Mouse (Mus musculus): Measurements from ENCODE around the gene Ints3. TPM values are rescaled to one million over a fixed set of nuclear protein-coding genes. Genes with fewer than 3 reads are reported as not detected.
"Not testable (repeated sequence)": the region's sequence is repeated elsewhere in the genome, so short reads cannot be mapped to it uniquely, and the experiment has no call there.

Gene Ints3
- polyA plus RNA-seq, 1 experiment from 2014 or later, result 35.2 TPM

DNA sequence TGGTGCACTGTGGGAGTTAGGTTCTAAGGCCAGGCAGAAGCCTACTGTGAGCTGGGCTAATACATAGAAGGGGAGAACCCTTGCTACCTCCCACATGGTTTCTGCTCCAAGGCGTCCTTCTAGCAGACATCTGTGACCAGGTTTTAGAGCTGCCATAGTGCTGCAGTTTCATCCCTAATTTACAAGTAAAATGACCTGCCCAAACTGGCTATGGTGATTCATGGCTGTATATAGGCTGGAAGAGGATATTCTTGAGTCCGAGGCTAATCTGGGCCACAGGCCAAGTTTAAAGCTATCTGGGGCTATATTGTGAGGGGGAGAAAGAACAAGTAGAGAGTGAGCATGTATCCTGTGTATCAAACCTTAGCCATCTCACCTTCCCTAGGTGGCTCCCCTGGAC, 64.4 kb downstream of the Ints3 start:
- no peak for ATAC-seq (replicated peaks; ENCODE audit: low FRiP score)
- Histone ChIP-seq H3K9me3 (ENCODE audit: control insufficient read depth, low read length) (no peaks in the 10 kb centered on the region), H3K4me3 (ENCODE audit: low read depth, low read length) (no peak overlapping the region), H3K36me3 (ENCODE audit: control insufficient read depth, insufficient read depth, low read length) (no peaks in the 10 kb centered on the region), H3K4me2 (no peak overlapping the region), H3K4me1 (replicated peaks; ENCODE audit: control insufficient read depth, insufficient read depth, low read length) (no peaks in the 10 kb centered on the region; the same call in 1 of the 2 replicates), H3K9ac (ENCODE audit: low read depth, low read length) (no peak overlapping the region), H3K27me3 (replicated peaks; ENCODE audit: control insufficient read depth, insufficient read depth, low read length) (no peaks in the 10 kb centered on the region), H3K27ac (ENCODE audit: low read depth, low read length) (no peak overlapping the region)
- 57% methylated on average over 2 of the region's 2 CpGs for WGBS
- DNase-seq (ENCODE audit: low spot score), result no peak

GRCm38 (mm10) chr3:90367001-90367632, 66.3 kb downstream of the Ints3 start:
- Histone ChIP-seq H3K4me1 (replicated peaks; ENCODE audit: control insufficient read depth, insufficient read depth, low read length) (no peaks in the 10 kb centered on the region; the same call in 1 of the 2 replicates), H3K9ac (ENCODE audit: low read depth, low read length) (no peak overlapping the region), H3K9me3 (ENCODE audit: control insufficient read depth, low read length) (no peaks in the 10 kb centered on the region), H3K27me3 (replicated peaks; ENCODE audit: control insufficient read depth, insufficient read depth, low read length) (no peaks in the 10 kb centered on the region), H3K4me2 (no peak overlapping the region), H3K27ac (ENCODE audit: low read depth, low read length) (no peak overlapping the region), H3K4me3 (ENCODE audit: low read depth, low read length) (no peak overlapping the region), H3K36me3 (ENCODE audit: control insufficient read depth, insufficient read depth, low read length) (no peaks in the 10 kb centered on the region; the same call in 1 of the 2 replicates)
- ATAC-seq (replicated peaks; ENCODE audit: low FRiP score) (peak; percentile 43; the same call in 1 of the 2 replicates), DNase-seq (ENCODE audit: low spot score) (no peak)
- WGBS, result 77% methylated on average over 5 of the region's 5 CpGs

GRCm38 (mm10) chr3:90362346-90362745, 71.1 kb downstream of the Ints3 start:
- WGBS, result 80% methylated on average over 2 of the region's 2 CpGs
- DNase-seq (ENCODE audit: low spot score) (no peak), ATAC-seq (replicated peaks; ENCODE audit: low FRiP score) (no peak)
- H3K27me3 ChIP-seq (replicated peaks; ENCODE audit: control insufficient read depth, insufficient read depth, low read length), result no peaks in the 10 kb centered on the region
- H3K9ac ChIP-seq (ENCODE audit: low read depth, low read length), result no peak overlapping the region
- H3K4me1 ChIP-seq (replicated peaks; ENCODE audit: control insufficient read depth, insufficient read depth, low read length), result no peaks in the 10 kb centered on the region; the same call in 1 of the 2 replicates
- H3K27ac ChIP-seq (ENCODE audit: low read depth, low read length), result no peak overlapping the region
- peaks cover 3% of the 10 kb centered on the region; the same call in 1 of the 2 replicates for H3K36me3 ChIP-seq (ENCODE audit: control insufficient read depth, insufficient read depth, low read length)
- H3K9me3 ChIP-seq (ENCODE audit: control insufficient read depth, low read length), result no peaks in the 10 kb centered on the region
- no peak overlapping the region for H3K4me3 ChIP-seq (ENCODE audit: low read depth, low read length)
- no peak overlapping the region for H3K4me2 ChIP-seq

- ATAC-seq (replicated peaks; ENCODE audit: low FRiP score) (no peak), DNase-seq (ENCODE audit: low spot score) (no peak)
- Histone ChIP-seq H3K27ac (ENCODE audit: low read depth, low read length) (no peak overlapping the region), H3K9ac (ENCODE audit: low read depth, low read length) (no peak overlapping the region), H3K4me3 (ENCODE audit: low read depth, low read length) (no peak overlapping the region), H3K27me3 (replicated peaks; ENCODE audit: control insufficient read depth, insufficient read depth, low read length) (no peaks in the 10 kb centered on the region), H3K4me1 (replicated peaks; ENCODE audit: control insufficient read depth, insufficient read depth, low read length) (no peaks in the 10 kb centered on the region), H3K9me3 (ENCODE audit: control insufficient read depth, low read length) (no peaks in the 10 kb centered on the region), H3K36me3 (ENCODE audit: control insufficient read depth, insufficient read depth, low read length) (peaks cover 5% of the 10 kb centered on the region), H3K4me2 (no peak overlapping the region)
- 84% methylated on average over 4 of the region's 4 CpGs for WGBS
These were observed 71.9 kb downstream of the Ints3 start for GRCm38 (mm10) chr3:90361476-90361875.

DNA sequence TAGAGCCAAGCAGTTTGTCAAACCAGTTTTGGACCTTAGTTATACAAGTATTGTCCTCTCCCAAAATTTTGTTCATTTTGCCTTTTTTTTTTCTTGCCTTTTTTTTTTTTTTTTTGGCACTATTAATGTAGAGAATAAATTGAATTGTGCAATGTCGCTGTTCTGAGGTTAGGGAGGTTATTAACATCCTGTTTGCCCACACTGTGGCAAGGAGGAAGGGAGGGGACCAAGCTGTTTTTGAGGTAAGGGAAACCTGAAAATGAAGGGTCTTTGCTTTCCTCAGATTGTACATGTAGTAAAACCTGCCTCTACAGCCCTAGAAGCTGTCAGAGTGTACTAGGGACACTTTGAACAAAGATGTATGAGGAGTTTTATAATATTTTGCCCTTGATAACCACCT, 74.2 kb downstream of the Ints3 start:
- ATAC-seq (replicated peaks; ENCODE audit: low FRiP score), result no peak
- no peak overlapping the region for H3K27ac ChIP-seq (ENCODE audit: low read depth, low read length)
- no peak overlapping the region for H3K9ac ChIP-seq (ENCODE audit: low read depth, low read length)
- H3K36me3 ChIP-seq (ENCODE audit: control insufficient read depth, insufficient read depth, low read length), result peaks cover 20% of the 10 kb centered on the region
- no peak for DNase-seq (ENCODE audit: low spot score)
- no peak overlapping the region for H3K4me3 ChIP-seq (ENCODE audit: low read depth, low read length)
- WGBS, result 96% methylated on average over 1 of the region's 1 CpGs
- no peaks in the 10 kb centered on the region for H3K9me3 ChIP-seq (ENCODE audit: control insufficient read depth, low read length)
- H3K4me2 ChIP-seq, result no peak overlapping the region
- H3K27me3 ChIP-seq (replicated peaks; ENCODE audit: control insufficient read depth, insufficient read depth, low read length), result no peaks in the 10 kb centered on the region
- H3K4me1 ChIP-seq (replicated peaks; ENCODE audit: control insufficient read depth, insufficient read depth, low read length), result no peaks in the 10 kb centered on the region

DNA sequence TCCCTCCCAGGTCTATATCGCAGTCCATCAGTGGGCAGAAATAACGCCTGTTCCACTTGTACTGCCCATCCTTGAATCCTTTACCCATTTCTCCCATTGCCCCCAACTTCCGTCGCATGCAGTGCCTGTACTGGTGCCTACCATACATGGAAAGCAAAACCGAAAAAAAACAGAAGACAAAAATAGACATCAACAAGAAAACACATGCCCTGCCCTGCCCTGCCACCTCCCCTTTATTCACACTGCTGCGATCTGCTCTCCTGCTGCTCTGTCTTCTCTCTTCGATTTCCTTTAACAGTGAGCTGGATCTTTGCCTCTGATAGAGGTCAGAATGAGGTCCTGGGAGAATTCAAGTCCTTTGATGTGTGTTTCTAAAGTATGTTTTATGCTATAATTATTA, 75.5 kb downstream of the Ints3 start:
- Histone ChIP-seq H3K4me3 (ENCODE audit: low read depth, low read length) (no peak overlapping the region), H3K9me3 (ENCODE audit: control insufficient read depth, low read length) (no peaks in the 10 kb centered on the region), H3K4me2 (no peak overlapping the region), H3K4me1 (replicated peaks; ENCODE audit: control insufficient read depth, insufficient read depth, low read length) (no peaks in the 10 kb centered on the region), H3K9ac (ENCODE audit: low read depth, low read length) (no peak overlapping the region), H3K36me3 (ENCODE audit: control insufficient read depth, insufficient read depth, low read length) (peaks cover 27% of the 10 kb centered on the region), H3K27ac (ENCODE audit: low read depth, low read length) (no peak overlapping the region), H3K27me3 (replicated peaks; ENCODE audit: control insufficient read depth, insufficient read depth, low read length) (no peaks in the 10 kb centered on the region)
- ATAC-seq (replicated peaks; ENCODE audit: low FRiP score) (no peak), DNase-seq (ENCODE audit: low spot score) (no peak)
- 93% methylated on average over 7 of the region's 7 CpGs for WGBS

DNA sequence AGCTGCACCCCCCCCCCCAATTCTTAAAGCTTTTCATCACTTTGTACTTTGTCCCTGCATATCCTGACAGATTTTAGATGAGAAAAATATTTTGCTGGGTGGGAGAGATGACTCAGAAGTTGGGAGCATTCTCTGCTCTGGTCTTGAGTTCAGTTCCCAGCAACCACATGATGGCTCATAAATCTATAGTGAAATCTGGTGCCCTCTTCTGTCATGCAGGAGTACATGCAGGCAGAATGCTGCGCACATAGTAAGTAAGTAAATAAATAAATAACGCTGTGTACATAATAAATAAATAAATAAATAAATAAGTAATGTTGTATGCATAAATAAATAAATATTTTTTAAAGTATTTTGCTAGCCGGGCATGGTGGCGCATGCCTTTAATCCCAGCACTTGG, 85.6 kb downstream of the Ints3 start:
- Histone ChIP-seq H3K9me3 (ENCODE audit: control insufficient read depth, low read length) (no peaks in the 10 kb centered on the region), H3K4me3 (ENCODE audit: low read depth, low read length) (no peak overlapping the region), H3K4me2 (no peak overlapping the region), H3K27me3 (replicated peaks; ENCODE audit: control insufficient read depth, insufficient read depth, low read length) (no peaks in the 10 kb centered on the region), H3K36me3 (ENCODE audit: control insufficient read depth, insufficient read depth, low read length) (peaks cover 23% of the 10 kb centered on the region), H3K27ac (ENCODE audit: low read depth, low read length) (no peak overlapping the region), H3K4me1 (replicated peaks; ENCODE audit: control insufficient read depth, insufficient read depth, low read length) (no peaks in the 10 kb centered on the region), H3K9ac (ENCODE audit: low read depth, low read length) (no peak overlapping the region)
- no peak for DNase-seq (ENCODE audit: low spot score)
- 96% methylated on average over 4 of the region's 4 CpGs for WGBS
- no peak for ATAC-seq (replicated peaks; ENCODE audit: low FRiP score)

GRCm38 (mm10) chr3:90342853-90343252, 90.6 kb downstream of the Ints3 start:
- not testable (repeated sequence) for DNase-seq (ENCODE audit: low spot score); H3K4me3 ChIP-seq (ENCODE audit: low read depth, low read length); H3K27ac ChIP-seq (ENCODE audit: low read depth, low read length); H3K9ac ChIP-seq (ENCODE audit: low read depth, low read length); ATAC-seq (replicated peaks; ENCODE audit: low FRiP score); H3K9me3 ChIP-seq (ENCODE audit: control insufficient read depth, low read length); H3K4me1 ChIP-seq (replicated peaks; ENCODE audit: control insufficient read depth, insufficient read depth, low read length); H3K27me3 ChIP-seq (replicated peaks; ENCODE audit: control insufficient read depth, insufficient read depth, low read length); H3K4me2 ChIP-seq
- peaks cover 14% of the 10 kb centered on the region; the same call in 1 of the 2 replicates for H3K36me3 ChIP-seq (ENCODE audit: control insufficient read depth, insufficient read depth, low read length)
- WGBS, result 50% methylated on average over 2 of the region's 2 CpGs

Measured in liver, embryonic 11.5 days (tissue).